Mouse (Mus musculus): ENCODE data around the gene Pola2.

Pola2 gene

DNA sequence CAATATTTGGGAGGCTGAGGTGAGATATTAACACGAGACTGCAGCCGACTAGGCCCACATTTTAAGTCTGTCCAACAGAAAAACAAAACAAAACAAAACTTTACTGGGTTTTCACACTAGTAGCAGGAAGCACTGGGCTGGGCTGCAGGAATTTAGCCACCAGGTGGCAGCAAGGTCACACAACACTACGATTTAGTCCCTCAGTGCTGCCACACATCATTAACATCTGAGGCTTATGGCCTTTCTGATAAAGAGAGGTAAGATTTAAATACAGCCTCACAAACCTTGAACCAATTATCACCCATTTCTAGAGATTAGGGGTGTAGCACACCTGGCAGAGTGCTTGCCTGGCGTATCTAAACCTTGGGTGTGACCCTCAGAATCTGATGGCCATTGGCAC, 1.3 kb upstream of the Pola2 start:
- peak; percentile 85 to 92 for DNase-seq (ENCODE audit: low spot score in 2 of 2)

DNA sequence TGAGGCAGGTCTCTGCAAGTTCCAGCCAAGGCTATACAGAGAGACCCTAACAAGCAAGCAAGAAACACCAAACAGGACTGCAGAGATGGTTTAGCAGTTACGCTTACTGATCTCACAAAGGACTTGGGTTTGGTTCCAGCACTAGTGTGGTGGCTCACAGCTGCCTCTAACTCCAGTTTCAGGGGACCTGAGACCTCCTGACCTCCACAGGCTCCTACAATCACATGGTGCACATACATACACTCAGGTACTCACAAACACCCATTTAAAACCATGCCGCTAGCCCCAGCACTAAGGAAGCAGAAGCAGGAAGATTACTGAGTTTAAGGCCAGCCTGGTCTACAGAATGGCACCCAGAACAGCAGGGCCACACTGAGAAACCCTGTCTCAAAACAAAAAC, 802 bp upstream of the Pola2 start:
- no peak for DNase-seq (ENCODE audit: low spot score in 2 of 2)

DNA sequence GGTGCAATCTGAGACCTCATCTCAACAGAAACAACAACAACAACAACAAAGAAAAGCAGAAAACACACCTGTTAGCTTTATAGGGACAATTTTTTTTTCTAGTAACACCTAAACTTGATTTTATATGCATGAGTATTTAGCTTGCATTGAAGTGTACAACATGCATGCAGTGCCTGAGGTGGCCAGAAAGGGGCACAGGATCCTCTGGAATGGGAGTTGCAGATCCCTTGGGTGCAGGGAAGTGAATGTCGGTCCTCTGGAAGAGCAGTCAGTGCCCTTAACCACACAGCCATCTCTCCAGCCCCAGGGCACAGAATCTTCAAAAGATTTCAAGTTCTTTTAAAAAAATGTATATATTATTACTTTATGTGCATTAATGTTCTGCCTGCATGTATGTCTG, 1.4 kb downstream of the Pola2 start:
- DNase-seq (ENCODE audit: low spot score in 2 of 2) = no peak

DNA sequence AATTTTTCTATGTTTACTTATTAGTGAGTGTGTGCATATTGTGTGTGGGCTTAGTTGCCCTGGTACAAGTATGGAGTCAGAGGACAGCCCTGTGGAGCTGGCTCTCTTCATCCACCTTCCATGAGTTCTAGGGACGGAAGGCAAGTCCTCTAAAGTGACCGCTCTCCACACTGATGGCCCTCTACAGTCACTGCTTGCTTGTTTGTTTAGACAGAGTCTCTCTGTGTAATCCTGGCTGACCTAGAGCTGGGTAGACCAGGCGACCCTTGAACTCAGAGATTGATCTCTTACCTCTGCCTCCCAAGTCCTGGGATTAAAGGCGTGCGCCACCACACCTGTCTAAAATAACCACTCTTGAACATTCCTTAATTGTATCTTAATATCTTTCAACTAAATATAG, 6.6 kb downstream of the Pola2 start:
- no peak for DNase-seq (ENCODE audit: low spot score in 2 of 2)

DNA sequence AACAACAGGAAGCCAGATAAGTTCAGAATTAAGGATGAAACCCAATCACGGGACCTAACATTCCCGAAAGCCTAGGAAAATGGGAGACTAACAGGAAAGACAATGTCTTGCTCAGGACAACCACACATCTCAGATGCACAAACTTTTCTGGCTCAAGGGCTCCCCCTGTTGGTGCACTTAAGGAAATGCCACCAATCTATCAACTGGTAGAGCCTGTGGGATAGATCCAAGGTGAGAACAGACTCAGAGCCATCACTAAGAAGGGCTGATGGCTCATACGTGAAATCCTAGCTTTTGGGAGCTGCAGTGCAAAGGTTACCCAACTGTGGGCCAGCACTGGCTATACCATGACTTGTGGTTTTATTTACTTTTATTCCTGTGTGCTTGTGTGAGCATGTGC, 7.3 kb downstream of the Pola2 start:
- peak; percentile 74 to 93 for DNase-seq (ENCODE audit: low spot score in 2 of 2)

DNA sequence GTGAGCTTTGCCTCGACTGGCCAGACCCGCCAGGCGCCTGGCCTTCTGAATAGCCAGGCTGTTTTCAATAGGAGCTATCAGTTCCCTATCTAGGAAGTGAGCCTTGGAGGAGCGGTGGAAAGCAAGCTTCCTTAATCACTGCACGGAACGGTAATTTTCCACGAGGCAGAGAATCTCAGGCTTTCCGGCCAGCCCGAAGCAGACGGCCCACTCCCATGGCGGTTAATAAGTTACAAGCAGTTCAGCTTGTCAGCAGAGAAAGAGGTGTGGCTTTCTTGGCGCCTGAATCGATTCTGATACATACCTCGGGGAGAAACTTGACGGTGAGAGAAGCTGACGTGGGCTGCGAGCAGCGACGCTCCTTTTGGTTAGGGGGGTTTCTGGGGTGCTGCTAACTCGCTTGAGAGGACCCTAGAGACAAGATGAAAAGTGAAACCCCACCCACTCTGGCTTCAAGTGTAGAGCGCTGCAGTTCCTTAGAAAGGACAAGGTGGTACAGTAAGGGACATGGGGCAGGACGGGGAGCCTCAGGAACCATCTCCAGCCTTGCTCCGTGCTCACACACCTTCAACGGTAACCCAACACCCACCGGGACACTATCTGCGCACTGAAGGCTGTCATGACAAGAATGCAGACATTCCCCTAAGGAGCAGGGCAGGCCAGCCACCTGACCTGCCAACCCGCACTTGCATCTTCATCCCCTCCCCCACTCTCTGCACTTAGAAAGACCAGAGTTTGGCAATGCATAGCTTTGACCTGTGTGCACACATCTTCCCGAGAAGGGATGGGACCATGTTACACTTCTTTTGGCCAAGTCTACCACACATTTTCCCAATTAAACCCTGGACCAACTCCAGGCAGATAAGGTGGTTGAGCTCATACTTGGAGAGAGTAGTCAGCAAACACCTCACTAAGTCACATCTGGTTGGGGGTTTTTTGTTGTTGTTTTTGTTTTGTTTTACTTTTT, 8.0 kb downstream of the Pola2 start:
- no peak for DNase-seq (ENCODE audit: low spot score in 2 of 2)

DNA sequence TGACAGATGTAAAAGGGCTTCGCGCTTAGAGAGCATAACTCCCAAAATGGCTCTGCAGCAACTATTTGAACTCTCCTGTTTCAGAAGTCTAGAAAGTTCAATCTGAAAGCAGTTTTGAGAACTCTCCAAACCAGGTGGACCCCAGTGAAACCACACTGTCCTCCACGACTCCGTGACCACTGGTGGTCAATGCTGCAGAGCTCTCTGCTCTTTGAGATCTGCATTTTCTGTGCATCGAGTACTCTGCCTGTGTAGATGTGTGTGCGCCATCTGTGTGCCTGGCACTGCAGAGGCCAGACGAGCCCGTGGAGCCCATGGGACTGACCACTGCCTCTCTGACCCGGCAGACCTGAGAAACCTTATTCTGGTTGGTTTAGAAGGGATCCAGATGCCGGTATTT, 9.1 kb downstream of the Pola2 start:
- no peak for DNase-seq (ENCODE audit: low spot score in 2 of 2)

DNA sequence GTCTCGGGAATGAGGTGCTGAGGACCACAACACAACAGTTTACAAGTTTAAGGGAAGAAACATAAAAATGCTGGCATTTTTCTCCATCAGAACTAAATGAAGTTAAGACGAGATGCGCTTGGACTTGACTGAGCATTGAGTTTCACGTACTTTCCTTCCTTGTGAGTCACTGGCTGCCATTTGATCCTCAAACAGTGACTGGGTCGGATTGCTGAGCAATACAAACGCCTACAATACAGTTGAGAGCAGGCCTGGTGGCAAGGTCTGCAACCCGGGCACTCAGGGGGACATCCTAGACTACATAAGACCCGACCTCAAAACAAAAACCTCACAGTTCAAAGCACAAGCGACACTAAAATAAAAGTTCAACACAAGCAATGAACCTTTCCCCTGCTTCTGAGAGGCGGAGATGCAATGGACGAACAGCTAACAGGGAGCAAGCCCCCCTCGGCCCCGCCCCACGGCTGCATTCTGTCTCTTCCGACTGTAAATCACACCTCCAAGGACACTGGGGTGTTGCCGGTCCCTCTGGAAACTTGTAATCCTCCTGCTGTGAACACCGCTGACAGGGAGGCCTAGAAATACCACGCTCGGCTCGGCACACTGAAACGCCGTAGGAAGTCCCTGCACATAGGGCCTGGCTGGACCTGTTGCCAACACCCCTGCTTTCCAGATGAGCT, 9.8 kb downstream of the Pola2 start:
- DNase-seq (ENCODE audit: low spot score in 2 of 2) = no peak

DNA sequence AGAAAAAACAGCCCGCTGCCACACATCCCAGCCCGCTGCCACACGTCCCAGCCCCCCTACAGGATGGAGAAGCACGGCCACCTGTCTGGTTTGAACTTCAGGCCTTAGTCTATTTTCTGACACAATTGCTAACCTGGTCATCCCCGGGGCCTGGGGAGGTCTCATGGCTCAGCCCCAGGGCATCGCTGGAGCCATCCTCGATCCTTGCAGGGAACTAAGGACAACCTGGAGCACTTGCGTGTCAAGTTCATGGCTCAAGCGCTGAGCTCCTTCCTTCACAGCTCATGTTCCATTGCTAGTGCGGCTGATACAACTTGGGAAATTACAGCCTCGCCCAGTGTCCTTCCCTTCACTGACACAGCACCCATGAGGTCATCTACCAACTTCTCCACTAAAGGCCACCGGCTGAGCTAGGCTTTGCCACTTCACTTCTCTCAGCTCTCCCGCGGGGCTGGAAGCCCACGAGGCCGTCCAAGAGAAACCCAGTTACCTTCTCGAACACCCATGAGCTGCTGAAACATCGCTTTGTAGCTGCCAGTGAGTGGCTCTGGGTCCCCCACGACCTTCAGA, 10.7 kb downstream of the Pola2 start:
- DNase-seq (ENCODE audit: low spot score in 2 of 2) = no peak

DNA sequence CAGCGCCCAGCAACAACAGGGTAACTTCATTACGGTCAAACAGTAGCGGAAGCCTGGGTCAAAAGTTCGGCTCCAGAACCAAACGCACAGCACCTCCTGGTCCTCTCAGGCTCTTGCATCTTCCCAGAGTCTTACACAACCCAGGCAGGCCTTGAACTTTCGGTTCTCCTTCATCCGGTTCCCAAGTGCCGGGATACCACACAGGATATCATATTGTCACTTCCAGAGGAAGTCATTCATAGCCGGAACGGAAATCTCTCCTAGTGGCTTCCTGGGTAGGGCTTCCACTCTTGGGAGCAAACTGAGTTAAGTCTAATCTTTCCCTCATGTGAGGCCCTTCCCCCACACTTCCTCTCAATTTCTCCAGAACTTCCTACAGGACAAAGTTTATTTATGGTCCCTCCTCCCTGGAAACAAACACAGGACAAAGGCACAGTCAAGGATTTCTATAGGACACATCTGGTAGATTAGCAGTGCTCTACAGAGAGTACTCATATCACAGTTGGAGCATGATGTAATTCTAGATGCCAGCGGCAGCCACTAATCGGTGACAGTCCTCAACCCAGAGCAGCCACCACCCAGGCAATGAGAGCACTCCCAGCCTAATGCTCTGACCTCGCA, 11.8 kb downstream of the Pola2 start:
- no peak for DNase-seq (ENCODE audit: low spot score in 2 of 2)

DNA sequence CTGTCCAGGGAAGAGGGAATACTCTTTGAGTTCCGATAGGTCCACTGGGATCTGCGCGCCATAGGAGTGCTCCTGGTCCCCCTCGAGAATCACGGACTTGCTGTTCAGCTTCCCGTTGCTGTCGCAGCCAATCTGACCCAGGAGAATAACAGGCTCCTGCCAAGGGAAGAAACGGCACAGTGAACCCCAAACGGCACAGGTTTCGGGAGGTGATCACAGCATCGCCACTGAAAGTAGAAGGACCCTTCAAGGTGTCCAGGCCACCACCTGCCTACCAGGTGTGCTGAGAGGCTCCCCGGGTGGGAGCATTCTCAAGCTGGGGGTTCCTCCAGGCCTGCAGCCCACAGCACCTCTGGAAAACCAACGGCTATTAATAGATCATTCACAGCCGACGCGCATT, 12.4 kb downstream of the Pola2 start:
- DNase-seq (ENCODE audit: low spot score in 2 of 2) = no peak

DNA sequence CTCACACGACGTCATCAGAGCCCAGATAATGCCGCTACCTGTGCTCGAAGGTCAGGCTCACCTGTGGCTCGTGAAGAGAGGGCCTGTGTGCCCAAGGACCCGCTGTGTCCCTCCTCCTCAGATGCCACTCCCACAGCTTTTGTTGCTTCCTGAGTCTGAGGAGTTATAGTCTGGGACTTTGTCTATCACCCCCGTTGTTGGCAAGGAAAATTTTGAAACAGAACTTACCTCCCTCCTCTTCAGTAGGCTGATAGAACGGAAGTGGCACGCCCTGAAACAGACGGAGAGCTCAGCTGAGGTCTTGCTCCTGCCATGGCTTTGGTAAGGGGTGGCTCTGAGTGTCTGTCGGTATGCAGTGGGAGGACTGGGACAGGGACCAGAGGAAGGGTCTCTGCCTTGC, 13.8 kb downstream of the Pola2 start:
- no peak for DNase-seq (ENCODE audit: low spot score in 2 of 2)

DNA sequence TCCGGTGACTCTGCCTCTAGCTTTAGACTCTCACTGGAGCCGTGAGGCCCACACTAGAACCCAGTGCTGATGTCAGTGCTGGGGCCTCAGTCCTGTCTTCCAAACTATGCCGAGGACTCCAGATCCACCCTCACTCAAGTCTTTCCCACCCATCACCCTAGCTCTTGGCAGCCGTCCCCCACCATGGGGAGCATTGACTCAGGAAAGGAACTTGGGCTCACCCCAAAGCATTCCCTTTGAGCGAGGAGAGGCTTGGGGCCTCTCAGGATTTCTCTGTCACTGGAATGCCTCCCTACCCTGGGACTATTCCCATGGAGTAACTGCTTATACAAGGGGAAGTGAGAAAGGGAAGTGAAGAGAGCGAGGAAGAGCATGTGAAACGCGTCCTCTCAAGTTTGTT, 18.1 kb downstream of the Pola2 start:
- DNase-seq (ENCODE audit: low spot score in 2 of 2) = no peak

DNA sequence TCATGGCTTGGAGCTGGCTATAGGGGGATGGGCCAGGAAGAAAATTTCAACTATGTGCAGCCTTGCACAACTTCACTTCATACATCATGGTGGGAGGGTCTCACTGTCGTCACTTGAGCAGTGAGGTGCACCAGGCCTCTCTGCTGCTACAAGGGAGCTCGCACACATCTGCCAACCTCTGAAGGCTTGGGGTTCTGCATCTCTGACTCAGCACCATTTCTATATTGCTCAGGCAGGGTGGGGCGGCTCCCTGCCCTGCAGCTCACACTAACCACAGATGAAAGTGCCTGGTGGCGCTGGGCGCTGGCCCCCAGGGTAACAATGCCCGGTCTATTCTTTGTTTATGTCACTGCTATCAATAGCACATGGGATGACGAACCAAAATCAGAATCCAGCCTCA, 19.0 kb downstream of the Pola2 start:
- DNase-seq (ENCODE audit: low spot score in 2 of 2) = no peak

DNA sequence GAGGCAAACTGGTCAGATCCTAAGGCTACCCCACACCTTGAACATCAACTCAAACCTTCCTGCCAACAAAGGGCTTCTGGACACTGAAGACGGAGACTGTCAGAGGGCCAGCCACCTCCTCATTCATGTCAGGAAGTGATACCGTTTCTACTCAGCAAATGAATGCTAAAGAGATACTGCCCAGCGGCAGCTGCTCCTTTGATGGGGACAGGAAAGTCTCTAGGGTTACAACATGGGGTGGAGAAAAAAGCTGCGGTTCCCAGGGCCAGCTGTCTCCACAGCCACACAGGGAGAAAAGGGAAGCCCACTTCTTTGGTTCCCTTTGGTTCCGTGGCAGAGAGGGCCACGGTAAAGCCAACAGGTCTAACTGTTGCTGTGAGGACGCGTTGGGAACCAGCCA, 19.9 kb downstream of the Pola2 start:
- no peak for DNase-seq (ENCODE audit: low spot score in 2 of 2)

DNA sequence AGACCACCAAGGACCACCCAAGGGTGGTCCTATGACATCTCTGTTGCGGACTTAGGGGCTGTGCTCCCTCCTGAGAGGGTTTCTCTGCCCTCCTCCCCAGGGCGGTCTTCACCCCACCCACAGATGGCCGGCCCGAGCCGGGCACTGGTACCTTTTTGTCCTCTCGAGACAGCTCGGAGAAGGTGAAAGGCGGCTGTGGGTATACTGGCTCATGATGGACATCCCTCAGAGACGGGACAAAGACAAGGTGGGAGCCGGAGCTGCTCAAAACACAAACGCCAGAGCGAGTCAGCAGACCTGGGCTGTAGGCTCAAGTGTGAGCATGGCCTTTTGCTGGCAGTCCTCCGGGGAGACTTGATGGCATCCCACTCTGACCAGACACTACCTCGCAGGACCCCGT, 20.6 kb downstream of the Pola2 start:
- peak in 1 of 2 experiments; percentile 60 for DNase-seq (ENCODE audit: low spot score in 2 of 2)

DNA sequence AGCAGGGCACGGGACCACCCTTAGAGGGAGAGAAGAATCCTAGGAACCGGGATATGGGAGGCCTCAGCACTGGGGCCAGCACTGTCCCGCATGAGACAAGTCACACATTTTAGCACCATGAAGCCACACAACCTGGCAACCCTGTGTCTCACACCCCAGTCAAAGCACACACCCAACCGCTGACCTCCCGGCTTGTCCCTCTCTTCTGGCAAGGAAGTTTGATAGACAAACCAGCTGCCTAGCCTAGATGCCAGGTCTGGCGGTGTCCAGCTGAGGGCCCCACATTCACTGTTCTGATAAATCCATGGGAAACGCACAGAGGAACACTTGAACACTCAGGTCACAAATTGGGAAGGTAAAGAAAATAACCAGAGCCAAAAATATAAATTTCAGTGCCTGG, 21.4 kb downstream of the Pola2 start:
- DNase-seq (ENCODE audit: low spot score in 2 of 2) = no peak

DNA sequence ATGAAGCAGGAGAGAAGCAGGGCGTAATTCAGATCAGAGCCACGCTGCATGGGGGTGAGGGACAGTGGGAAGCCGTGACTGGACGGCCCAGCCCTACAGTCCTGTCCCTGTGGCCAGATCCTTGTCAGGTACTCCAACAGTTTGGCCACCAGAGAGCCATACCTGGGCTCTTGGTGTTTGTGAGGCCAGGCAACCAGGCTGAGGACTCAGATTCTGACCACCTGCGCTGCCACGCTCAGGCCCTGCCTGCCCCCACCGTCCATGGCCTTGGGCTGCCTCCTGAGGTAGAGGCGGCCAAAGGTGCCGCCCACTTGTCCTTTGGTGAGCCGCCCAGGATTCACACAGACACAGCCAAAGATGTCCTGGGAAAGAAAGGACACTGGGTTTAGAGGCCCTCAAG, 23.3 kb downstream of the Pola2 start:
- DNase-seq (ENCODE audit: low spot score in 2 of 2) = no peak

DNA sequence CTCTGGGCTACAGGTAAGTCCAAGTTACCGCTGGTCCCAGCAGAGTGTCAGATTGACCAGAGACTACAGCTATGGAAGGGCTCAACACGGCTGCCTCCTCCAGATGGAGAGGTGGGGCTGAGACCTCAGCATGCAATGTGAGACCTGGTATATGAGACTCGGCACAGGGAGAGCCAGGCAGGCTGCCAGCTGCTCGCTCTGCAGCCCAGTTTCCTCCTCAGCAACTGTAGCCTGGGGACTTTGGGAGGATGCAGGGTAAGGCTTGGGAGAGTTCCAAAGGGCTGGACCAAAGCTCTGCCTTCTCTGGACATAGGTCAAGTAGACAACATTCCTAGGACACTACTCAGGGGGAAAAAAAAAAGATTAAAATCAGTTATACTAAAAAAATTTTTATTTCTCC, 23.8 kb downstream of the Pola2 start:
- no peak for DNase-seq (ENCODE audit: low spot score in 2 of 2)

DNA sequence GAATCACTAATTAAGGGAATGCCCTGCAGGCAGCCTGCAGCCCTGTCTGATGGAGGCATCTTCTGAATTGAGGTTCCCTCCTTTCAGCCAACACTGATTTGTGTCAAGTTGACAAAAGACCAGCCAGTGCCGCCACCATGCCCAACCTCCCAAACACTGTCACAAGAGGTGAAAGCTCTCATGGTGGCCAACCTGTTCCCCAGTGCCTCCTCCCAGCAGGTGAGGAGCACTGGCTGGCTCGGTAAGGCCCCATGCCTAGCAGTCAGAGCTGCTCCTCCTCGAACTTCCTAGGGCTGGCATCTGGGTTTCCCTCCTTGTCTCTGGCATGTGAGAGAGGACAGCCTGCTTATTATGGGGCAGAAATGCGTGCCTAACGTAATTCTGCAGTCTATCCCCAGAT, 24.3 kb downstream of the Pola2 start:
- DNase-seq (ENCODE audit: low spot score in 2 of 2) = no peak

DNA sequence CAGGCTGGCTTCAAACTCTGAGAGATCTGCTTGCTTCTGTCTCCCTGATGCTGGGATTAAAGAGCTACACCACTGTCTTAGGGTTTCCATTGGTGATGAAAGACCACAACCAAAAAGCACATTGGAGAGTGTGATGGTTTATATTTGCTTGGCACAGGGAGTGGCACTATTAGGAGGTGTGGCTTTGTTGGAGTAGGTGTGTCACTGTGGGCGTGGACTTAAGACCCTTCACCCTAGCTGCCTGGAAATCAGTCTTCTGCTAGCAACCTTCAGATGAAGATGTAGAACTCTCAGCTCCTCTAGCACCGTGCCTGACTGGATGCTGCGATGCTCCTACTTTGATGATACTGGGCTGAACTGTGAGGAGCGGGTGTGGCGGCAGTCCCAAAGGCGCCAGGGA, 25.5 kb downstream of the Pola2 start:
- no peak for DNase-seq (ENCODE audit: low spot score in 2 of 2)

DNA sequence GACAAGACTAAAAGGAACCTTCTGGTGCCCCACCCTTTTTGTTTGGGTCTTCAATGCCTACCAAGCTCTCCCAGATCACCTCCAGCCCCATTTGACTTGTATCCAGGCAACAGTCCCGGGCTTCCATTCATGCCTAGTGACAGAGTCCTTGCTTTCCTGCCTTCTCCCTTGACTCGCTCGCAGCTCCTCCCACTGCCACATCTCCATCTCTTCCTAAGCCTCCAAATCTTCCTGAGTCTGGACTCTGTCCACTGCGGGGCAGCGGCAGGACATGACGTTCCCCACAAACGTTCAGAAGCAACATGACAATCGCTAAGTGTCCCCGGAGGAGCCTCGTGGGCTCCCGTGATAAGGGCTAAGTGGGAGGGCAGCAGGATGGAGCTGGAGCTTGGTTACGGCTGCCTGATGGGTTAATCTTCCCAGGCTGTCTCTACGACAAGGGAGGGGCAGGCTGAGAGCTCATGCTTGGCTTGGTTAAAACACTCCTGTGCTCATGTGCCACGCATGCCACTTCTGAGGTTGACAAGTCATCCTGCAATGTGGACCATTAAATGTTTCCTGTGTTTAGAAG, 26.1 kb downstream of the Pola2 start:
- DNase-seq (ENCODE audit: low spot score in 2 of 2) = no peak

Measured in spleen, postnatal 4 days (tissue).